Mouse (Mus musculus) erythroblast, embryonic 14.5 days (primary cell): Measurements from ENCODE around the gene Kcna4. TPM values are rescaled to one million over a fixed set of nuclear protein-coding genes. Genes with fewer than 3 reads are reported as not detected.

ENCODE experiments used
- H3K27me3 ChIP-seq: 2 replicates; pipeline ENCODE4 v1.6.1; 2012; ENCODE audit warnings: inconsistent platforms; ENCODE audit not compliant: control insufficient read depth
- H3K36me3 ChIP-seq: 2 replicates; pipeline ENCODE4 v1.6.1; 2012; ENCODE audit warnings: mild to moderate bottlenecking, inconsistent platforms; ENCODE audit not compliant: control insufficient read depth
- H3K4me1 ChIP-seq: 2 replicates; pipeline ENCODE4 v1.6.1; 2012; ENCODE audit warnings: inconsistent platforms; ENCODE audit not compliant: control insufficient read depth
- H3K4me3 ChIP-seq: replicated peaks from 2 replicates; pipeline ENCODE3; 2012; ENCODE audit warnings: moderate library complexity, mild to moderate bottlenecking, inconsistent platforms
- H3K9me3 ChIP-seq: 2 replicates; pipeline ENCODE4 v1.6.1; 2012; ENCODE audit warnings: low read length, inconsistent platforms, mixed read lengths; ENCODE audit not compliant: control insufficient read depth
- GATA1 ChIP-seq: IDR thresholded peaks from 2 replicates; pipeline ENCODE4 v1.6.1; 2012; ENCODE audit warnings: low read length, inconsistent platforms, mixed read lengths
- TAL1 ChIP-seq: IDR thresholded peaks from 3 replicates; pipeline ENCODE4 v1.6.1; 2012; ENCODE audit warnings: low read length, inconsistent platforms, mixed read lengths
- polyA plus RNA-seq: library from polyadenylated mRNA; stranded (reverse); fragments of >175 nt; gene quantifications from 2 replicates; pipeline ENCODE4 v1.2.3, GENCODE M21; 2012

The Kcna4 gene
- polyA plus RNA-seq, 1 experiment: not detected

GRCm38 (mm10) chr2:107306077-107306476 is 15.6 kb downstream of the Kcna4 start:
- Histone ChIP-seq H3K36me3 (no peaks in the 10 kb centered on the region), H3K9me3 (no peaks in the 10 kb centered on the region), H3K27me3 (no peaks in the 10 kb centered on the region), H3K4me1 (no peaks in the 10 kb centered on the region), H3K4me3 (no peak overlapping the region)
- TF ChIP-seq GATA1: no peak
- TF ChIP-seq TAL1: no peak

GRCm38 (mm10) chr2:107318636-107319035 is 28.2 kb downstream of the Kcna4 start:
- Histone ChIP-seq H3K36me3 (no peaks in the 10 kb centered on the region), H3K27me3 (no peaks in the 10 kb centered on the region), H3K4me1 (no peaks in the 10 kb centered on the region), H3K9me3 (no peaks in the 10 kb centered on the region), H3K4me3 (no peak overlapping the region)
- TF ChIP-seq GATA1 (no peak), TAL1 (no peak)

- Histone ChIP-seq H3K4me1 (no peaks in the 10 kb centered on the region), H3K27me3 (no peaks in the 10 kb centered on the region), H3K36me3 (no peaks in the 10 kb centered on the region), H3K9me3 (no peaks in the 10 kb centered on the region), H3K4me3 (no peak overlapping the region)
- TF ChIP-seq TAL1: no peak
- TF ChIP-seq GATA1: no peak
These were observed 31.3 kb downstream of the Kcna4 start for GRCm38 (mm10) chr2:107321596-107322226.

- Histone ChIP-seq H3K4me1 (no peaks in the 10 kb centered on the region), H3K4me3 (no peak overlapping the region), H3K36me3 (no peaks in the 10 kb centered on the region), H3K27me3 (no peaks in the 10 kb centered on the region), H3K9me3 (no peaks in the 10 kb centered on the region)
- TF ChIP-seq TAL1: no peak
- no peak for TF ChIP-seq GATA1
These were observed 33.7 kb downstream of the Kcna4 start for GRCm38 (mm10) chr2:107324090-107324489.

GRCm38 (mm10) chr2:107327276-107327675 is 36.8 kb downstream of the Kcna4 start:
- TF ChIP-seq TAL1 (no peak), GATA1 (no peak)
- Histone ChIP-seq H3K4me1 (no peaks in the 10 kb centered on the region), H3K4me3 (no peak overlapping the region), H3K27me3 (no peaks in the 10 kb centered on the region), H3K9me3 (no peaks in the 10 kb centered on the region), H3K36me3 (no peaks in the 10 kb centered on the region)

GRCm38 (mm10) chr2:107341291-107341690 is 50.9 kb downstream of the Kcna4 start:
- no peaks in the 10 kb centered on the region for H3K27me3 ChIP-seq
- TF ChIP-seq TAL1 (no peak), GATA1 (no peak)
- no peak overlapping the region for H3K4me3 ChIP-seq
- no peaks in the 10 kb centered on the region for H3K4me1 ChIP-seq
- H3K36me3 ChIP-seq: no peaks in the 10 kb centered on the region
- no peaks in the 10 kb centered on the region for H3K9me3 ChIP-seq

- TF ChIP-seq TAL1 (no peak), GATA1 (no peak)
- Histone ChIP-seq H3K36me3 (no peaks in the 10 kb centered on the region), H3K9me3 (no peaks in the 10 kb centered on the region), H3K27me3 (no peaks in the 10 kb centered on the region), H3K4me1 (no peaks in the 10 kb centered on the region), H3K4me3 (no peak overlapping the region)
These were observed 54.4 kb downstream of the Kcna4 start for GRCm38 (mm10) chr2:107344807-107345206.

GRCm38 (mm10) chr2:107345299-107345698 is 54.9 kb downstream of the Kcna4 start:
- Histone ChIP-seq H3K4me1 (no peaks in the 10 kb centered on the region), H3K9me3 (no peaks in the 10 kb centered on the region), H3K36me3 (no peaks in the 10 kb centered on the region), H3K4me3 (no peak overlapping the region), H3K27me3 (no peaks in the 10 kb centered on the region)
- TF ChIP-seq GATA1: no peak
- TF ChIP-seq TAL1: no peak

Other genes with a start within 250 kb of the Kcna4 start
- not detected in 2 replicates for gene Fshb, start 231.0 kb upstream of the Kcna4 start, polyA plus RNA-seq